ENCODE assay signal across 8 mouse cellular contexts in the genomic region with DNA sequence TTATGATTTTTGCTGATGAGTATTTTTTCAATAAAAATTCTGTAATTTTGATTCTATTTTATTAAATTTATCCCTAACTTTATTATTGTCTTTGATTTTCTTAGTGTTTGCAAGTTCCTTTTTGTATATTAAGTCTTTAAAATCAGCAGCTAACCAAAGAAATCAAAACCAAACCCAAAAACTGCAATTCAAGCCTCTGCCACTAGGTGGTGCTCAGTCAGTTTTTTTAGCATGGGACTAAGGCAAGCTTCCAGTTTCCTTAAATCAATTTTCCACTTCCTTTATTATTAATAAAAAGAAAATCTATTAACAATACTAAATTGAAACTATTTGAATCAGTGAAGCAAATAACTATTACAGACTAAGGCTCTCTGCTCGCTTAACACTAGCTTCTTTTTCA.
A peak's percentile ranks its signal among the peaks of the same experiment; 100 is the strongest.
DNase-seq lines count a peak whose midpoint lies in the region; ATAC-seq and TF ChIP-seq lines count a peak whose summit lies in the region.

No protein-coding gene starts in this region.

- H3K9ac ChIP-seq in liver, adult 2 months (ENCODE audit: low read depth, low read length) = no peak overlapping the region
- no peak overlapping the region for H3K9ac ChIP-seq in liver, embryonic 12.5 days
- H3K9ac ChIP-seq in heart, postnatal 0 days (replicated peaks; ENCODE audit: low read depth, low read length) = no peak overlapping the region
- no peak overlapping the region for H3K9ac ChIP-seq in liver, embryonic 14.5 days (replicated peaks)

- no peaks in the 10 kb centered on the region for H3K27me3 ChIP-seq in liver, adult 2 months (ENCODE audit: control insufficient read depth, insufficient read depth, low read length)
- no peaks in the 10 kb centered on the region for H3K27me3 ChIP-seq in liver, embryonic 12.5 days (replicated peaks)
- no peaks in the 10 kb centered on the region for H3K27me3 ChIP-seq in heart, postnatal 0 days (ENCODE audit: control insufficient read depth, insufficient read depth, low read length)
- H3K27me3 ChIP-seq in liver, embryonic 14.5 days (ENCODE audit: control insufficient read depth, insufficient read depth, low read length) = no peaks in the 10 kb centered on the region
- no peaks in the 10 kb centered on the region for H3K27me3 ChIP-seq in splenic B cell, adult 2 months (ENCODE audit: control insufficient read depth, insufficient read depth, low read length, poor library complexity, severe bottlenecking)

- no peaks in the 10 kb centered on the region for H3K36me3 ChIP-seq in liver, adult 2 months (ENCODE audit: control insufficient read depth, insufficient read depth, low read length)
- H3K36me3 ChIP-seq in liver, embryonic 12.5 days = no peaks in the 10 kb centered on the region
- H3K36me3 ChIP-seq in heart, postnatal 0 days (replicated peaks; ENCODE audit: control insufficient read depth, insufficient read depth, low read length) = no peaks in the 10 kb centered on the region
- no peaks in the 10 kb centered on the region for H3K36me3 ChIP-seq in liver, embryonic 14.5 days (replicated peaks; ENCODE audit: control insufficient read depth, insufficient read depth, low read depth)
- H3K36me3 ChIP-seq in splenic B cell, adult 2 months (ENCODE audit: control insufficient read depth, insufficient read depth, low read length, poor library complexity, severe bottlenecking) = no peaks in the 10 kb centered on the region

- no peak overlapping the region for H3K27ac ChIP-seq in liver, adult 2 months (replicated peaks; ENCODE audit: insufficient read depth, low read depth, low read length)
- H3K27ac ChIP-seq in liver, embryonic 12.5 days = no peak overlapping the region
- no peak overlapping the region for H3K27ac ChIP-seq in heart, postnatal 0 days (ENCODE audit: low read depth)
- no peak overlapping the region for H3K27ac ChIP-seq in liver, embryonic 14.5 days

- TF ChIP-seq POLR2A in liver, adult 2 months (IDR thresholded peaks at IDR 0.05; ENCODE audit: extremely low read depth, insufficient read depth, low read length) = no peak

- H3K4me3 ChIP-seq in liver, adult 2 months (ENCODE audit: insufficient read depth, low read depth, low read length) = no peak overlapping the region
- no peak overlapping the region for H3K4me3 ChIP-seq in liver, embryonic 12.5 days
- H3K4me3 ChIP-seq in heart, postnatal 0 days (ENCODE audit: low read depth, low read length) = no peak overlapping the region
- H3K4me3 ChIP-seq in liver, embryonic 14.5 days (ENCODE audit: insufficient read depth in 1 of 2, low read depth in 2 of 2, low read length in 2 of 2) = no peak overlapping the region

- no peaks in the 10 kb centered on the region for H3K9me3 ChIP-seq in liver, embryonic 12.5 days (replicated peaks)
- H3K9me3 ChIP-seq in heart, postnatal 0 days (replicated peaks; ENCODE audit: control insufficient read depth, low read length) = no peaks in the 10 kb centered on the region
- no peaks in the 10 kb centered on the region for H3K9me3 ChIP-seq in liver, embryonic 14.5 days (ENCODE audit: control insufficient read depth, low read length)

- no peaks in the 10 kb centered on the region for H3K4me1 ChIP-seq in liver, adult 2 months (ENCODE audit: control insufficient read depth, insufficient read depth, low read length)
- no peaks in the 10 kb centered on the region for H3K4me1 ChIP-seq in liver, embryonic 12.5 days
- H3K4me1 ChIP-seq in heart, postnatal 0 days (ENCODE audit: control insufficient read depth, insufficient read depth) = no peaks in the 10 kb centered on the region
- no peaks in the 10 kb centered on the region for H3K4me1 ChIP-seq in liver, embryonic 14.5 days (replicated peaks; ENCODE audit: control insufficient read depth in 2 of 2, insufficient read depth in 2 of 2, low read length in 1 of 2)

- no peak overlapping the region for H3K4me2 ChIP-seq in liver, embryonic 12.5 days
- H3K4me2 ChIP-seq in heart, postnatal 0 days (ENCODE audit: low read depth, low read length) = no peak overlapping the region
- no peak overlapping the region for H3K4me2 ChIP-seq in liver, embryonic 14.5 days (ENCODE audit: low read depth)

- ATAC-seq in liver, embryonic 12.5 days = no peak
- no peak for ATAC-seq in heart, postnatal 0 days (ENCODE audit: insufficient read depth, low read depth)
- no peak for ATAC-seq in liver, embryonic 14.5 days (ENCODE audit: insufficient read depth)

- no peak for TF ChIP-seq EP300 in heart, postnatal 0 days (IDR thresholded peaks at IDR 0.05; ENCODE audit: low read depth)
- TF ChIP-seq EP300 in liver, embryonic 14.5 days (IDR thresholded peaks at IDR 0.05; ENCODE audit: low read depth) = no peak

- no peaks in the 10 kb centered on the region for H3K79me2 ChIP-seq in liver, adult 2 months (ENCODE audit: control insufficient read depth, insufficient read depth, low read length)

- peak; percentile 47 for DNase-seq in adrenal gland, postnatal 14 days
- no peak for DNase-seq in adrenal gland, adult 2 months
- DNase-seq in liver, adult 2 months (ENCODE audit: extremely low read depth, low read depth, low spot score) = peak; percentile 48
- peak; percentile 84 for DNase-seq in adipocyte (ENCODE audit: low spot score)
- no peak for DNase-seq in heart, postnatal 0 days (ENCODE audit: low spot score)
- peak; percentile 15 to 33 (median 26) for DNase-seq in liver, embryonic 14.5 days (ENCODE audit: low read depth in 3 of 3, low spot score in 3 of 3)
- peak; percentile 65 for DNase-seq in splenic B cell, adult 2 months (ENCODE audit: low read depth, low spot score)

- TF ChIP-seq CTCF in liver, adult 2 months (IDR thresholded peaks at IDR 0.05; ENCODE audit: low read depth, low read length) = peak; percentile 24; the same call in 1 of the 2 replicates
- peak; percentile 74 for TF ChIP-seq CTCF in heart, postnatal 0 days (IDR thresholded peaks at IDR 0.05; ENCODE audit: low read depth)
- peak; percentile 64; the same call in 1 of the 2 replicates for TF ChIP-seq CTCF in liver, embryonic 14.5 days (IDR thresholded peaks at IDR 0.05; ENCODE audit: low read depth)

- WGBS in liver, adult 2 months = 86% methylated on average over 1 of the region's 1 CpGs
- 21% methylated on average over 1 of the region's 1 CpGs for WGBS in liver, embryonic 12.5 days (ENCODE audit: insufficient replicate concordance)
- 33% methylated on average over 1 of the region's 1 CpGs for whole genome bisulfite sequencing in heart, postnatal 0 days
- WGBS in liver, embryonic 14.5 days (ENCODE audit: insufficient replicate concordance) = 35% methylated on average over 1 of the region's 1 CpGs

Comparison
In these comparisons a context has a peak if more than half of its experiments do, and no peak if none do; other contexts are left out.
1. DNase-seq: peak in adrenal gland, postnatal 14 days (single experiment), liver, adult 2 months (single experiment), adipocyte (single experiment), liver, embryonic 14.5 days (3 of 3) and splenic B cell, adult 2 months (single experiment); none in adrenal gland, adult 2 months (single experiment) and heart, postnatal 0 days (single experiment).
2. CTCF ChIP-seq: peak in every context shown above with its lines; median percentile 74 in heart, postnatal 0 days; 64 in liver, embryonic 14.5 days; 24 in liver, adult 2 months.